Mouse (Mus musculus) skeletal muscle tissue, adult 2 months (tissue): ENCODE results near the gene Plekhh2.

Experiments used
- DNase-seq: peaks from one replicate; pipeline ENCODE4 v3.0.0-alpha.2; 2012; ENCODE audit warnings: low read depth, low spot score

The Plekhh2 gene

GRCm38 (mm10) chr17:84571629-84572028, 59.9 kb downstream of the Plekhh2 start:
- DNase-seq: no peak

- no peak for DNase-seq
These were observed 61.6 kb downstream of the Plekhh2 start for GRCm38 (mm10) chr17:84573305-84573704.

GRCm38 (mm10) chr17:84573940-84574339, 62.2 kb downstream of the Plekhh2 start:
- no peak for DNase-seq

- no peak for DNase-seq
These were observed 63.4 kb downstream of the Plekhh2 start for GRCm38 (mm10) chr17:84575108-84575507.

DNA sequence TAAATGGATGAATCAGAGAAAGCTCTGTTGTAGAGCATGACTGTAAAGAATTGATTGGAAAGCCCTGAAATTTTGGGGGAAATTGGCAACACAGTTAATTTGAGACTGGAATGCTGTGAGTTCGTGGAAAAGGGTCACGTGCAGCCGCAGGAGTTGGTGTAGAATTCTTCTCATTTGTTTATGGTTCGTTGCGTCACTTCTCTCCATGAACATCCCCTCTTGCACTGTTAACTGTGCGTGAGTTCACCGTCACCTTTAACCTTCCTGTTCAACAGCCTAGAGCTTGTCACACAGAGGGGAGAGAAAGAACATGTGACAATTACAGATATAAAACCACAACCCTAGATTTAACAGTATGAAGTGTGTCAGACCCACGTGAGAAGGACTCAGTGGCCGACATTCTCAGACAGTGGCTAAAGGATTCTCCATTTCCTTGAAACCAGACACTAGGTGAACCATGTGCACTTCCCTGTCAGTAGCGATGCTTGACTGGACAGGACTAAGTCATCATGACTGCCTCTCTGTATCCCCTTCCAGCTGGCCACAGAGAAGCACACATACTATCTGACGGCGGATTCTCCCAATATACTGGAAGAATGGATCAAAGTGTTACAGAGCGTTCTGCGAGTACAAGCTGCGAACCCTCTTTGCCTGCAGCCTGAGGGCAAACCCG, 65.1 kb downstream of the Plekhh2 start:
- no peak for DNase-seq

DNA sequence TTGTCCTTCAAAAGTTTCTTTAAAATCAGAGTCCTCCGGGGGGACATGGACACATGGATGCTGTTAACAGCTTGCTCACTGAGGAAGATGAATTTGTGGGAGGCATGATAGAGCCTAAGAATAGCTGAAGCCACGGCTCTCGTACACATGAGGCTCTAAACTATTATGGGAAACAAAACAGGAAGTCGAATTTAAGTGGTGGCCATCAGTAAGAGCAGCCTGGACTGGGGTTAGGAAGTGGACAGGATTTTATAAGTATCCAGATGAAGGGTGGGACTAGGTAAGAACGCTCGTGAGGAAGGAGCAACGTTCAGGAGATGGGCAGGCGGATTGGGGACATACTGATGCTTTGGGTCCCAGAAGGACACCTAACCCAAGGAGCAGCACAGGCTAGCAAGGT, 67.6 kb downstream of the Plekhh2 start:
- no peak for DNase-seq

DNA sequence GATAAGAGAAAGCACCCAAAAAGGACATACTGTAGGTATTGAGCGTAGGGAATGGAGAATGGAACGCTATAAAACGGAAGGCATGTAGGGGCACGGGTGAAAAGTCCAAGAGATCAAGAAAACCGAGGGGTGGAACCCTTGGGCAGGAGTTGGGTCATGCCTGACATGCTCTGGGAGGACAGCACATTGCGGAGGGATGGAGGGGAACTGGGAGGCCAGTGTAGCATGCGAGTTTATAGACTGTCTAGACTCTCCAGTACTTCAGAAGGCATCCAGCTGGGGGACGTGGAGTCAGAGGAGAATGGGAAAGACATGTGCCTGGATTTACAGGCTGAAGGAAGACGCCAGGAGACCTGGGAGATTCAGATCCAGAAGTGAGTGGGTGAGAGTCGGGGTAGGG, 68.1 kb downstream of the Plekhh2 start:
- DNase-seq: no peak

GRCm38 (mm10) chr17:84580821-84581220, 69.1 kb downstream of the Plekhh2 start:
- no peak for DNase-seq

- no peak for DNase-seq
These were observed 70.2 kb downstream of the Plekhh2 start for GRCm38 (mm10) chr17:84581740-84582414.

- DNase-seq: no peak
These were observed 72.4 kb downstream of the Plekhh2 start for GRCm38 (mm10) chr17:84584107-84584506.

- DNase-seq: peak; percentile 69
These were observed 73.4 kb downstream of the Plekhh2 start for GRCm38 (mm10) chr17:84585104-84585503.

- no peak for DNase-seq
These were observed 78.4 kb downstream of the Plekhh2 start for GRCm38 (mm10) chr17:84590065-84590464.

DNA sequence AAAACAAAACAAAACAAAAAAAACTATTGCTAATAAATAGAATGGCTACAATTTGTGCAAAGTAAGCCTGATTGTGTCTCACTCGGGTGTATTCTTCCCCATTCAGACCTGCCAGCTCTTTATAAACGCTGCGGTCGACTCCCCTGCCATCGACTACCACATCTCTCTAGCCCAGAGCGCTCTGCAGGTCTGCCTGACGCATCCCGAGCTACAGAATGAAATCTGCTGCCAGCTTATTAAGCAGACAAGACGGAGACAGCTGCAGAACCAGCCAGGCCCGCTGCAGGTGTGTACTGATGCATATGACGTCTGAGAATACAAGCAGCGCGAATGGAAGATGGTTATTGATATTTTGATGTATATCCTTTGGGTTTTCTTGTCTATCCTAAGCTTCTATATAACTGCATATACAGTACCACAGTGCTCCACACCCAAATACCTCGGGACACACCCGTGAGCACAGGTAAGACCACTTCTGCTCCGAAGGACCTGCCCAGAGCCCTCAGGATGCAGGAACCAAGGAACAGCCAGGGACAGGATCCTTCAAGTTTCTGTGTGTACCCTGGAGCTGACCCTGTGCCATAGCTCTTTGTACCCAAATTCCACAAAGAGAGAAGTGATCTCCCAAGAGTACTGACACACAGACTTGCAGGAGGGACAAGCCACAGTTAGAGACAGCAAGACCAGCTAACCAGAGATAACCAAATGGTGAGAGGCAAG, 79.9 kb downstream of the Plekhh2 start:
- no peak for DNase-seq

DNA sequence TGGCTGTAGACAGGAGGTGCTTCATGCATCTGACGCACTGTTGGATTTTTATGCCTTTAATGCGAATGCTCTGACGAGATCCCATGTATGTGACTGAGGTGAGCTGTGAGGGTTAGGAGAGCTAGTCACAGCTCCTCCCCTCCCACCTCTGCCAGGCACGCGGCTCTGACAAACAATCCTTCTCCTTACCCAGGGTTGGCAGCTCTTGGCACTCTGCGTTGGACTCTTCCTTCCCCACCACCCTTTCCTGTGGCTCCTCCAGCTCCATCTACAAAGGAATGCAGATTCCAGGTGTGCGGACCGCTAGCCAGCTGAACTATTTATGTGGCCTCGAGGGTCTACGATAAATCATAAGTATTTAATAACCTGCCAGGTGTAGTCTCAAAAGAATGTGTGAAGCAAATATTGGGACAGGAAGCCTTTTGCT, 84.3 kb downstream of the Plekhh2 start:
- no peak for DNase-seq

GRCm38 (mm10) chr17:84596501-84596900, 84.8 kb downstream of the Plekhh2 start:
- DNase-seq: no peak

GRCm38 (mm10) chr17:84597859-84598258, 86.2 kb downstream of the Plekhh2 start:
- no peak for DNase-seq

DNA sequence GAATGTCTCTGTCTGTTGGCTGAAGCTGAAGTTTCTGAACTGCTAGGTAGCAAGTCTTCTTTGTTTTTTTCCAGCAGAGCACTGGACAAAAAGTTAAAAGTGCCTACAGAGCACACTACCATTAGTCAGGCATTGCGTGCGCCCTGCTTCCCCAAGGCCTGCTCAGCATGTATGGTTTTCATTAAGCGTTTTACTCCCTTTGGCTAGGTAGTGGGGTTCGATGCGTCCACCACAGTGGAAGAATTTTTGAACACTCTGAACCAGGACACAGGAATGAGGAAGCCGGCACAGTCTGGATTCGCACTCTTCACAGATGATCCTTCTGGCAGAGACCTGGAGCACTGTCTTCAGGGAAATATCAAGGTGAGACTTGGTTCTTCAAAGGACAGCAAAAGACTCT, 87.2 kb downstream of the Plekhh2 start:
- no peak for DNase-seq

DNA sequence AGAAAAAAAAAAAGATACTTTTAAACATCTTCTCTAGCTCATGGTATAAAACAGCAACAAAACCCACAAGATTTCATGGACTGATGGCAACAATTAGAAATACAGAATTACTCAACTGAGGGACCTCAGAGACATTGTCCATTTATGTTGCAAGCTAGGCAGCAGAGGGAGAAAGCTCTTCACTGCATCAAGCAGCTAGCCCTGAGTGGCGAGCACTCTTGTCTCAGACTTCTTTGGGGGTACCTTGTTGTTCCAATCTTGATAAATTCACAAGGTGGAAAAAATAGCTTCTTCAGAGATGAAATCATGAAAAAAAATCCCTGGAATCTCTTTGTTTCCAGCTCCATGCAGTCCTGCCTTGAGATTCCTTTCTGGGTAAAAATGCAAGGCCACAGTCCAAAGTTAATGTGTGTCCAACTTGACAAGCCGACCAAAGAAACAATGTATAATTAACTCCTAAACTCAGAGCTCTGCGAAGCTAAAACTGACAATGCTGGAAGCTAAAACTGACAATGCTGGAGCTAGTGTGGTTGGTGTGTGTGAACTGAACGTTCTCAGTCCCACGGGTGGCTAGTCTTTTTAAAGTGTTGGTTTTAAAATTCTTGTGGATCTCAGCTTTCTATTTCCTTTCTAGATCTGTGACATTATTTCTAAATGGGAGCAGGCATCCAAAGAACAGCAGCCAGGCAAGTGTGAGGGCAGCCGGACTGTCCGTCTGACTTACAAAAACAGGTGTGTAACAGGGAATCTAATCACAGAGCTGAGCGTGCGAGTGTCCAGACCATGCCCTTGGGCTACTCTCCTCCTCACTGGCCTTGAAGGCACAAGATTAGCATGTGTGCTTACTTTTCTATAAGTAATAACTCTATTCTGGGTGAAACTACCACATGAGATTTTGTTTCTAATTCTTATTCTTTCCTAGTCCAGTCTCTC, 88.6 kb downstream of the Plekhh2 start:
- no peak for DNase-seq

GRCm38 (mm10) chr17:84601805-84602204, 90.1 kb downstream of the Plekhh2 start:
- no peak for DNase-seq

DNA sequence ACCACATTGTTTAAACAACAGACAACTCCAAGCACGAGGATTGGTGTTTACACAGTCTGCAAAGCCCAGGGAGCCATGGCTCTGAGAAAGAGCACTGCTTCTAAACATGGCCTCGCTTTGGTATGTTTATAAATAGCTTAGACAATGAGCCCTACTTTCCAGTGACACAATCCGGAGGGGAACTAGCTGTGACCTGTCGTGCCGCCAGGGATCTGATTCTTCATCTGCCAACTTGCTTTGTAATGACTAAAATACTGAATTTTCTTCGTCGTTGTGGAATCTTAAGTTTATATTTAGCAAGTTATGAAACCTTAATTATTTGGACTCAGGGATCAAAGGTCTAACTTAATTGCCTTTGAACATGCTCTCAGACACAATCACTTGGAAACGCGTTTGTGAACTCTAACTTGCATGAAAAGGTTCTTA, 91.5 kb downstream of the Plekhh2 start:
- DNase-seq: no peak

- DNase-seq: no peak
These were observed 92.2 kb downstream of the Plekhh2 start for GRCm38 (mm10) chr17:84603709-84604420.
